Mouse (Mus musculus) hindbrain, postnatal 0 days (tissue): Measurements from ENCODE around the gene Gtdc1. TPM values are rescaled to one million over a fixed set of nuclear protein-coding genes. Genes with fewer than 3 reads are reported as not detected.

Experiments
- ATAC-seq: fragments of 200-750 bp; cut with Nextera tagmentation; 2 replicates; pipeline ENCODE4 v1.8.0; 2017; ENCODE audit warnings: mild to moderate bottlenecking, moderate TSS enrichment, moderate library complexity
- DNase-seq: peaks from one replicate; pipeline ENCODE4 v3.0.0-alpha.2; 2015; ENCODE audit warnings: low spot score
- H3K27ac ChIP-seq: fragments of 300-500 bp; sonication (generic); 2 replicates; pipeline ENCODE4 v1.5.1; 2014; ENCODE audit warnings: mild to moderate bottlenecking
- H3K27me3 ChIP-seq: fragments of 300-500 bp; sonication (generic); 2 replicates; pipeline ENCODE4 v1.6.1; 2014; ENCODE audit warnings: low read length, mixed read lengths; ENCODE audit not compliant: insufficient read depth
- H3K36me3 ChIP-seq: fragments of 300-500 bp; sonication (generic); 2 replicates; pipeline ENCODE4 v1.6.1; 2014; ENCODE audit warnings: low read length, mixed read lengths; ENCODE audit not compliant: insufficient read depth
- H3K4me1 ChIP-seq: fragments of 300-500 bp; sonication (generic); 2 replicates; pipeline ENCODE4 v1.6.1; 2014; ENCODE audit warnings: antibody characterized with exemption, low read length, mixed read lengths; ENCODE audit not compliant: insufficient read depth
- H3K4me2 ChIP-seq: fragments of 300-500 bp; sonication (generic); 2 replicates; pipeline ENCODE4 v1.6.1; 2014; ENCODE audit warnings: low read depth, mild to moderate bottlenecking, low read length, moderate library complexity, mixed read lengths
- H3K4me3 ChIP-seq: fragments of 300-500 bp; sonication (generic); 2 replicates; pipeline ENCODE4 v1.5.1; 2014; ENCODE audit warnings: low read length
- H3K9ac ChIP-seq: fragments of 300-500 bp; sonication (generic); replicated peaks from 2 replicates; pipeline ENCODE4 v1.6.1; 2014; ENCODE audit warnings: mild to moderate bottlenecking, low read length, moderate library complexity, mixed read lengths
- H3K9me3 ChIP-seq: fragments of 300-500 bp; sonication (generic); 2 replicates; pipeline ENCODE4 v1.6.1; 2016; ENCODE audit warnings: low read length, mixed read lengths
- CTCF ChIP-seq: IDR thresholded peaks from 2 replicates; pipeline ENCODE4 v1.5.1; 2016; ENCODE audit warnings: antibody characterized with exemption, control low read depth, low read depth
- WGBS: fragments of 180-500 bp; shearing (Covaris S2); extraction: QIAGEN DNeasy Blood & Tissue Kit; methylation state at CpG from one replicate; pipeline ENCODE4 v1.1.7; 2014; 5-methylcytosine and 5-hydroxymethylcytosine counted together
- polyA plus RNA-seq: library from polyadenylated mRNA; unstranded; fragments of >200 nt; fragmentation: Nextera tagmentation; extraction: Ambion mirVana; gene quantifications from 2 replicates; pipeline ENCODE4 v1.2.1, GENCODE M21; 2015
- total RNA-seq: library from RNA; depleted of rRNA; stranded (reverse); fragments of >200 nt; gene quantifications from 2 replicates; pipeline ENCODE4 v1.2.3, GENCODE M21; 2014

The Gtdc1 gene
- total and polyA plus RNA-seq, 2 experiments from 2014 or later, result 25.8 to 40.6 TPM

DNA sequence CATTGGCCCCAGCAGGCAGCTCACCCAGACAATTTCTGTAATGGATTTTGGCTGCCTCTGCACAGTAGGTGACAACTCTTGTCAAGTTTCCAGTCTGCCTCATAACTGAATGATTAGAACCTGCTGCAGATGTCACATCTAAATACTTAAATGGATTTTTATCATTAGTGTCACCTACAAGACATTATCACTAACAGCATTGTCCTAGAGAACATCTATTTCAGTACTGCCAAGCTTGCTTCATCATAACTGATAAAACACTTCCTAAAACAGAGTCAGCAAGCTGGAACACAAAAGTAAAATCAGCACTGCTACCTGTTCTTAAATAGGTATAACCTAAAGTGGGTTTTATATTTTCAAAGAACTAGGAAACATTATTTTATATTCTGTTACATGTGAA is 11.2 kb downstream of the Gtdc1 start:
- H3K9me3 ChIP-seq, result no peaks in the 10 kb centered on the region
- TF ChIP-seq CTCF, result no peak
- H3K4me2 ChIP-seq, result no peak overlapping the region
- no peaks in the 10 kb centered on the region for H3K27me3 ChIP-seq
- DNase-seq, result no peak
- H3K27ac ChIP-seq, result no peak overlapping the region
- ATAC-seq, result no peak
- H3K4me1 ChIP-seq, result no peaks in the 10 kb centered on the region
- H3K9ac ChIP-seq, result no peak overlapping the region
- no peaks in the 10 kb centered on the region for H3K36me3 ChIP-seq
- no peak overlapping the region for H3K4me3 ChIP-seq

DNA sequence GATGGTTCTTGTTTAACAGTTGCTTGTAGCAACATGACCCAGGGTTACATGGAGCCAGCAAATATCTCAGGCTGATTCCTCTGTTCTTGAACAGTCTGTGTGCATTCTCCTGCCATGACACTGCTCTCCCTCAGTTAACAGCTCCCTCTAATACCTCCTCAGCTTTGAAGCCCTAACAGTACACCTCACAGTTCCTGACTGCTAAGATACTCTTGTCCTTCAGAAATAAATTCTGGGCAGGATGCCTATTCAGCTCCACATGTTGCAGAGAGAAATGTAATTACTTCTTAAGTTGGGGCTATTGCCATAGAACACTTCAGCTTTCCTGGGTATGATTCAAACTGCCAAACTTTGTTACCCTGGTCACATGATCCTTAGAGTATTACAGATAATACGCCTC is 29.7 kb downstream of the Gtdc1 start:
- no peaks in the 10 kb centered on the region for H3K36me3 ChIP-seq
- no peak overlapping the region for H3K4me3 ChIP-seq
- no peak overlapping the region for H3K27ac ChIP-seq
- TF ChIP-seq CTCF, result no peak
- H3K4me2 ChIP-seq, result no peak overlapping the region
- DNase-seq, result no peak
- no peak for ATAC-seq
- no peaks in the 10 kb centered on the region for H3K9me3 ChIP-seq
- no peaks in the 10 kb centered on the region for H3K4me1 ChIP-seq
- H3K27me3 ChIP-seq, result no peaks in the 10 kb centered on the region
- 97% methylated on average over 1 of the region's 1 CpGs for WGBS
- no peak overlapping the region for H3K9ac ChIP-seq

GRCm38 (mm10) chr2:44873718-44874117 is 53.7 kb downstream of the Gtdc1 start:
- H3K4me2 ChIP-seq, result no peak overlapping the region
- no peak overlapping the region for H3K27ac ChIP-seq
- 73% methylated on average over 2 of the region's 2 CpGs for WGBS
- DNase-seq, result no peak
- H3K4me1 ChIP-seq, result no peaks in the 10 kb centered on the region
- H3K36me3 ChIP-seq, result no peaks in the 10 kb centered on the region
- no peak overlapping the region for H3K4me3 ChIP-seq
- no peak for TF ChIP-seq CTCF
- no peak overlapping the region for H3K9ac ChIP-seq
- ATAC-seq, result no peak
- no peaks in the 10 kb centered on the region for H3K9me3 ChIP-seq
- no peaks in the 10 kb centered on the region for H3K27me3 ChIP-seq

DNA sequence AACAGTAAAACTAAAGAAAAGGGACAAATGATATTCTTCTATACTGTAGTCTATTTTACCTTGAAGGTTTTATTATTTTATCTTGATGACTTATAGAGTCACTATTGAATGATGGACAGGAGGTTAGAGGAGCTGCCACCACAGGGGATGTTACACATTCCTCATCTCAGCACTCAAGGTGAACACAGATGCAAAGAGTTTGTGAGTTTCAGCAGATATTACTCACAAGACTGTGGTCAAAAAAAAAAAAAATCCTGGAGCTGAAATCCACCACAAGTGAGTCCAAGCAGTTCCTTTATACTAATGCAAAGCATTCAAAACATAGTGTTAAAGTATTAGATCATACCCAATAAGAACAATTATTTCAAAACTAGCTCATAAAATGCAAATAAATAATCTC is 62.7 kb downstream of the Gtdc1 start:
- no peak overlapping the region for H3K9ac ChIP-seq
- ATAC-seq (no peak), DNase-seq (no peak)
- no peaks in the 10 kb centered on the region for H3K36me3 ChIP-seq
- H3K27ac ChIP-seq, result no peak overlapping the region
- H3K4me1 ChIP-seq, result no peaks in the 10 kb centered on the region
- H3K9me3 ChIP-seq, result no peaks in the 10 kb centered on the region
- no peak for TF ChIP-seq CTCF
- no peak overlapping the region for H3K4me3 ChIP-seq
- H3K4me2 ChIP-seq, result no peak overlapping the region
- H3K27me3 ChIP-seq, result no peaks in the 10 kb centered on the region

- no peaks in the 10 kb centered on the region for H3K27me3 ChIP-seq
- peaks cover 7% of the 10 kb centered on the region; the same call in 1 of the 2 replicates for H3K9me3 ChIP-seq
- no peak for DNase-seq
- TF ChIP-seq CTCF, result no peak
- H3K9ac ChIP-seq, result no peak overlapping the region
- H3K27ac ChIP-seq, result no peak overlapping the region
- WGBS, result 48% methylated on average over 2 of the region's 2 CpGs
- no peaks in the 10 kb centered on the region for H3K36me3 ChIP-seq
- H3K4me2 ChIP-seq, result no peak overlapping the region
- no peaks in the 10 kb centered on the region for H3K4me1 ChIP-seq
- H3K4me3 ChIP-seq, result no peak overlapping the region
- no peak for ATAC-seq
These were observed 73.0 kb downstream of the Gtdc1 start for GRCm38 (mm10) chr2:44854475-44854874.

DNA sequence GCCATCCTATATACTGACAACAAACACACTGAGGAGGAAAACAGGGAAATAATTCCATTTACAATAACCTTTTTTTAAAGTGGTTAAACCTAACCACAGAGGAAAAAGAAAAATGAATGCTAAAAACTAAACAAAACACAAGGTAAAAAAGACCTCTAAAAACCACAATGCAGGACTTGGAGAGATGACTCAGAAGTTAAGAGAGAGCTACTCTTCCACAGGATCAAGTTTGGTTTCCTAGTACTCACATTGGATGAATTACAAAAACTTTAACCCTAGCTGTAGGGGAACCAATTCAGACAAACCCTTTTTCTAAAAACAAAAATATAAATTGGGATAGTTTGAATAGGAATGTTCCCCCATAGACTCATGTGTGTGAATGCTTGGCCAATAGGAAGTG is 77.8 kb downstream of the Gtdc1 start:
- TF ChIP-seq CTCF, result no peak
- no peak for DNase-seq
- Histone ChIP-seq H3K36me3 (no peaks in the 10 kb centered on the region), H3K27ac (no peak overlapping the region), H3K4me2 (no peak overlapping the region), H3K4me1 (no peaks in the 10 kb centered on the region), H3K4me3 (no peak overlapping the region), H3K27me3 (no peaks in the 10 kb centered on the region), H3K9ac (no peak overlapping the region), H3K9me3 (peaks cover 7% of the 10 kb centered on the region; the same call in 1 of the 2 replicates)
- ATAC-seq, result no peak

DNA sequence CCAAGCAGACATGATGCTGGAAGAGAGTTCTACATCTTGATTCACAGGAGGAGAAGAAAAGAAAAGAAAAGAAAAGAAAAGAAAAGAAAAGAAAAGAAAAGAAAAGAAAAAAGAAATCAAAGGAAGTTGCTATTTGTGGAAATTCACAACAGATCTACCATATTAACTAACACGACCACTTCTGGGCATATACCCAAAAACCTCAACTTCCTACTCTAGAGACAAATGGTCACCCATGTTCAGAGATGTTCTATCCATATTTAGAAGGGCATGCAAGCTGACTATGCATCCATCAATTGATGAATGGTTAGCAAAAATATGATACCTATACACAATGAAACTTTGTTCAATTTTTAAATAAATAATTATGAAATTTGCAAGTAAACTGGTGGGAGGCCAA is 79.3 kb downstream of the Gtdc1 start:
- DNase-seq (no peak), ATAC-seq (no peak)
- H3K9ac ChIP-seq, result no peak overlapping the region
- no peaks in the 10 kb centered on the region for H3K4me1 ChIP-seq
- 78% methylated on average over 1 of the region's 1 CpGs for WGBS
- TF ChIP-seq CTCF, result no peak
- no peaks in the 10 kb centered on the region for H3K27me3 ChIP-seq
- no peak overlapping the region for H3K4me2 ChIP-seq
- no peak overlapping the region for H3K27ac ChIP-seq
- H3K36me3 ChIP-seq, result no peaks in the 10 kb centered on the region
- H3K4me3 ChIP-seq, result no peak overlapping the region
- H3K9me3 ChIP-seq, result peaks cover 7% of the 10 kb centered on the region; the same call in 1 of the 2 replicates

DNA sequence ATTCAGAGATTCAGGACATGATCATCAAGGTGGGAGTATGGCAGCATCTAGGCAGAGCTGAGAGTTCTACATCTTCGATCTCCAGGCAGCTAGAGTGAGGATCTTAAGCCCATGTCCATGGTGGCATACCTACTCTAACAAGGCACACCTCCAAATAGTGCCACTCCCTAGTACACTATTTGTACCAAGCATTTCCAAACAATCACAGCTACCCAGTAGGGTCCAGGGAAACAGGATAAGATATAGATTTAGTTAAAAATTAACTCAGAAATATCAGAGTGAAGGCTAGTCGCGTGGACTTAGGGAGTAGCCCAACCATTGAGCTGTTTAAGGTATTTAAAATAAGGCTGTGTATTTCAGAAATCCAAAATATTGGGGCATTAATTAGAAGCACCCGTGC is 82.0 kb downstream of the Gtdc1 start:
- DNase-seq, result no peak
- no peak overlapping the region for H3K9ac ChIP-seq
- no peak overlapping the region for H3K4me3 ChIP-seq
- no peaks in the 10 kb centered on the region for H3K27me3 ChIP-seq
- H3K4me2 ChIP-seq, result no peak overlapping the region
- TF ChIP-seq CTCF, result no peak
- H3K36me3 ChIP-seq, result no peaks in the 10 kb centered on the region
- no peaks in the 10 kb centered on the region for H3K4me1 ChIP-seq
- WGBS, result 92% methylated on average over 4 of the region's 4 CpGs
- ATAC-seq, result no peak
- H3K9me3 ChIP-seq, result no peaks in the 10 kb centered on the region
- no peak overlapping the region for H3K27ac ChIP-seq
